Mouse (Mus musculus) spleen, adult 2 months (tissue): Measurements from ENCODE around the gene Rffl.

Source experiments
- CTCF ChIP-seq: fragments of 200-500 bp; IDR thresholded peaks from 2 replicates; pipeline ENCODE4 v1.5.1; 2011; ENCODE audit warnings: mild to moderate bottlenecking, inconsistent platforms; ENCODE audit not compliant: insufficient read depth, insufficient read length, insufficient replicate concordance; ENCODE audit errors: extremely low read depth
- POLR2A ChIP-seq: fragments of 200-500 bp; IDR thresholded peaks from 2 replicates; pipeline ENCODE4 v1.6.1; 2011; ENCODE audit warnings: low read depth, low read length, inconsistent platforms

GRCm38 (mm10) chr11:82905816-82906215, 34.8 kb upstream of the Rffl start:
- no peak for TF ChIP-seq CTCF
- no peak for TF ChIP-seq POLR2A
